Mouse (Mus musculus): ENCODE measurements around the gene Ranbp9. TPM values are rescaled to one million over a fixed set of nuclear protein-coding genes. Genes with fewer than 3 reads are reported as not detected.
A peak's percentile ranks its signal among the peaks of the same experiment; 100 is the strongest.

The Ranbp9 gene
- polyA plus RNA-seq, 1 experiment from 2014 or later = 13.6 TPM

GRCm38 (mm10) chr13:43500483-43500850 is 19.4 kb upstream of the Ranbp9 start:
- Histone ChIP-seq H3K27ac (replicated peaks; ENCODE audit: low read depth, low read length) (no peak overlapping the region), H3K4me3 (ENCODE audit: low read depth, low read length) (no peak overlapping the region), H3K9me3 (ENCODE audit: control insufficient read depth, low read length) (no peaks in the 10 kb centered on the region), H3K27me3 (replicated peaks; ENCODE audit: control insufficient read depth, insufficient read depth, low read length) (no peaks in the 10 kb centered on the region), H3K4me2 (ENCODE audit: low read depth, low read length) (no peak overlapping the region), H3K36me3 (ENCODE audit: control insufficient read depth, insufficient read depth, low read length) (no peaks in the 10 kb centered on the region), H3K9ac (ENCODE audit: low read depth, low read length) (no peak overlapping the region), H3K4me1 (ENCODE audit: control insufficient read depth, insufficient read depth, low read length) (peaks cover 8% of the 10 kb centered on the region; the same call in 1 of the 2 replicates)
- WGBS = 88% methylated on average over 4 of the region's 4 CpGs
- no peak for DNase-seq (ENCODE audit: low spot score)
- ATAC-seq (ENCODE audit: low read depth) = no peak

GRCm38 (mm10) chr13:43499731-43500482 is 18.8 kb upstream of the Ranbp9 start:
- H3K4me1 ChIP-seq (ENCODE audit: control insufficient read depth, insufficient read depth, low read length) = peaks cover 8% of the 10 kb centered on the region; the same call in 1 of the 2 replicates
- no peak overlapping the region for H3K4me2 ChIP-seq (ENCODE audit: low read depth, low read length)
- no peaks in the 10 kb centered on the region for H3K9me3 ChIP-seq (ENCODE audit: control insufficient read depth, low read length)
- 67% methylated on average over 7 of the region's 7 CpGs for WGBS
- no peaks in the 10 kb centered on the region for H3K27me3 ChIP-seq (replicated peaks; ENCODE audit: control insufficient read depth, insufficient read depth, low read length)
- H3K4me3 ChIP-seq (ENCODE audit: low read depth, low read length) = no peak overlapping the region
- DNase-seq (ENCODE audit: low spot score) = no peak
- H3K9ac ChIP-seq (ENCODE audit: low read depth, low read length) = no peak overlapping the region
- no peak for ATAC-seq (ENCODE audit: low read depth)
- no peaks in the 10 kb centered on the region for H3K36me3 ChIP-seq (ENCODE audit: control insufficient read depth, insufficient read depth, low read length)
- no peak overlapping the region for H3K27ac ChIP-seq (replicated peaks; ENCODE audit: low read depth, low read length)

GRCm38 (mm10) chr13:43498849-43499248 is 17.8 kb upstream of the Ranbp9 start:
- WGBS = 40% methylated on average over 14 of the region's 14 CpGs
- DNase-seq (ENCODE audit: low spot score) (peak; percentile 85), ATAC-seq (ENCODE audit: low read depth) (peak; percentile 74)

GRCm38 (mm10) chr13:43497769-43498168 is 16.7 kb upstream of the Ranbp9 start:
- no peak for ATAC-seq (ENCODE audit: low read depth)
- H3K4me1 ChIP-seq (ENCODE audit: control insufficient read depth, insufficient read depth, low read length) = 0 out of 2 replicates have a peak, but pooled peaks cover 4% of the 10 kb centered on the region

More at GRCm38 (mm10) chr13:43498849-43499248, 17.8 kb upstream of the Ranbp9 start:
- Histone ChIP-seq H3K9ac (ENCODE audit: low read depth, low read length) (no peak overlapping the region), H3K4me3 (ENCODE audit: low read depth, low read length) (no peak overlapping the region), H3K4me2 (ENCODE audit: low read depth, low read length) (no peak overlapping the region), H3K36me3 (ENCODE audit: control insufficient read depth, insufficient read depth, low read length) (no peaks in the 10 kb centered on the region), H3K9me3 (ENCODE audit: control insufficient read depth, low read length) (no peaks in the 10 kb centered on the region), H3K27me3 (replicated peaks; ENCODE audit: control insufficient read depth, insufficient read depth, low read length) (no peaks in the 10 kb centered on the region), H3K27ac (replicated peaks; ENCODE audit: low read depth, low read length) (no peak overlapping the region), H3K4me1 (ENCODE audit: control insufficient read depth, insufficient read depth, low read length) (peaks cover 3% of the 10 kb centered on the region; the same call in 1 of the 2 replicates)

GRCm38 (mm10) chr13:43496660-43497059 is 15.6 kb upstream of the Ranbp9 start:
- H3K4me2 ChIP-seq (ENCODE audit: low read depth, low read length) = no peak overlapping the region
- 0 out of 2 replicates have a peak, but pooled peaks cover 4% of the 10 kb centered on the region for H3K4me1 ChIP-seq (ENCODE audit: control insufficient read depth, insufficient read depth, low read length)
- H3K9ac ChIP-seq (ENCODE audit: low read depth, low read length) = no peak overlapping the region
- DNase-seq (ENCODE audit: low spot score) (peak; percentile 49), ATAC-seq (ENCODE audit: low read depth) (no peak)
- no peaks in the 10 kb centered on the region for H3K36me3 ChIP-seq (ENCODE audit: control insufficient read depth, insufficient read depth, low read length)
- no peak overlapping the region for H3K27ac ChIP-seq (replicated peaks; ENCODE audit: low read depth, low read length)
- H3K9me3 ChIP-seq (ENCODE audit: control insufficient read depth, low read length) = no peaks in the 10 kb centered on the region
- H3K27me3 ChIP-seq (replicated peaks; ENCODE audit: control insufficient read depth, insufficient read depth, low read length) = no peaks in the 10 kb centered on the region
- no peak overlapping the region for H3K4me3 ChIP-seq (ENCODE audit: low read depth, low read length)
- WGBS = 0% methylated on average over 2 of the region's 2 CpGs

More at GRCm38 (mm10) chr13:43497769-43498168, 16.7 kb upstream of the Ranbp9 start:
- no peak for DNase-seq (ENCODE audit: low spot score)
- Histone ChIP-seq H3K9ac (ENCODE audit: low read depth, low read length) (no peak overlapping the region), H3K4me2 (ENCODE audit: low read depth, low read length) (no peak overlapping the region), H3K27me3 (replicated peaks; ENCODE audit: control insufficient read depth, insufficient read depth, low read length) (no peaks in the 10 kb centered on the region), H3K27ac (replicated peaks; ENCODE audit: low read depth, low read length) (no peak overlapping the region), H3K4me3 (ENCODE audit: low read depth, low read length) (no peak overlapping the region), H3K9me3 (ENCODE audit: control insufficient read depth, low read length) (no peaks in the 10 kb centered on the region), H3K36me3 (ENCODE audit: control insufficient read depth, insufficient read depth, low read length) (no peaks in the 10 kb centered on the region)
- WGBS = 97% methylated on average over 3 of the region's 3 CpGs

GRCm38 (mm10) chr13:43495645-43496044 is 14.6 kb upstream of the Ranbp9 start:
- Histone ChIP-seq H3K4me2 (ENCODE audit: low read depth, low read length) (no peak overlapping the region), H3K9ac (ENCODE audit: low read depth, low read length) (no peak overlapping the region), H3K4me1 (ENCODE audit: control insufficient read depth, insufficient read depth, low read length) (0 out of 2 replicates have a peak, but pooled peaks cover 4% of the 10 kb centered on the region), H3K36me3 (ENCODE audit: control insufficient read depth, insufficient read depth, low read length) (no peaks in the 10 kb centered on the region), H3K9me3 (ENCODE audit: control insufficient read depth, low read length) (no peaks in the 10 kb centered on the region), H3K27ac (replicated peaks; ENCODE audit: low read depth, low read length) (no peak overlapping the region), H3K4me3 (ENCODE audit: low read depth, low read length) (no peak overlapping the region), H3K27me3 (replicated peaks; ENCODE audit: control insufficient read depth, insufficient read depth, low read length) (no peaks in the 10 kb centered on the region)
- 83% methylated on average over 7 of the region's 7 CpGs for WGBS
- no peak for ATAC-seq (ENCODE audit: low read depth)
- DNase-seq (ENCODE audit: low spot score) = no peak

- Histone ChIP-seq H3K9ac (ENCODE audit: low read depth, low read length) (no peak overlapping the region), H3K27me3 (replicated peaks; ENCODE audit: control insufficient read depth, insufficient read depth, low read length) (no peaks in the 10 kb centered on the region), H3K4me1 (ENCODE audit: control insufficient read depth, insufficient read depth, low read length) (0 out of 2 replicates have a peak, but pooled peaks cover 4% of the 10 kb centered on the region), H3K4me2 (ENCODE audit: low read depth, low read length) (no peak overlapping the region), H3K36me3 (ENCODE audit: control insufficient read depth, insufficient read depth, low read length) (no peaks in the 10 kb centered on the region), H3K27ac (replicated peaks; ENCODE audit: low read depth, low read length) (no peak overlapping the region), H3K9me3 (ENCODE audit: control insufficient read depth, low read length) (no peaks in the 10 kb centered on the region), H3K4me3 (ENCODE audit: low read depth, low read length) (no peak overlapping the region)
- no peak for ATAC-seq (ENCODE audit: low read depth)
- DNase-seq (ENCODE audit: low spot score) = no peak
- WGBS = 86% methylated on average over 7 of the region's 7 CpGs
Observed at GRCm38 (mm10) chr13:43493725-43494124, 12.6 kb upstream of the Ranbp9 start.

- peak; percentile 37 for DNase-seq (ENCODE audit: low spot score)
- H3K4me2 ChIP-seq (ENCODE audit: low read depth, low read length) = no peak overlapping the region
- ATAC-seq (ENCODE audit: low read depth) = 0 out of 2 replicates have a peak, but pooled peaks have one; percentile 37
Observed at GRCm38 (mm10) chr13:43493058-43493481, 12.0 kb upstream of the Ranbp9 start.

More at GRCm38 (mm10) chr13:43493058-43493481, 12.0 kb upstream of the Ranbp9 start:
- Histone ChIP-seq H3K9ac (ENCODE audit: low read depth, low read length) (no peak overlapping the region), H3K9me3 (ENCODE audit: control insufficient read depth, low read length) (no peaks in the 10 kb centered on the region), H3K36me3 (ENCODE audit: control insufficient read depth, insufficient read depth, low read length) (no peaks in the 10 kb centered on the region), H3K4me1 (ENCODE audit: control insufficient read depth, insufficient read depth, low read length) (0 out of 2 replicates have a peak, but pooled peaks cover 4% of the 10 kb centered on the region), H3K4me3 (ENCODE audit: low read depth, low read length) (no peak overlapping the region), H3K27me3 (replicated peaks; ENCODE audit: control insufficient read depth, insufficient read depth, low read length) (no peaks in the 10 kb centered on the region), H3K27ac (replicated peaks; ENCODE audit: low read depth, low read length) (no peak overlapping the region)
- 53% methylated on average over 11 of the region's 11 CpGs for WGBS

All from embryonic facial prominence, embryonic 14.5 days (tissue).